Mouse (Mus musculus) forebrain, postnatal 0 days (tissue): ENCODE results near the gene Nat8f2. TPM values are rescaled to one million over a fixed set of nuclear protein-coding genes. Genes with fewer than 3 reads are reported as not detected.
A peak's percentile ranks its signal among the peaks of the same experiment; 100 is the strongest.
"Not testable (repeated sequence)": the region's sequence is repeated elsewhere in the genome, so short reads cannot be mapped to it uniquely, and the experiment has no call there.

Experiments
- ATAC-seq: fragments of 200-750 bp; cut with Nextera tagmentation; 2 replicates; pipeline ENCODE4 v1.8.0; 2017; ENCODE audit warnings: mild to moderate bottlenecking, moderate library complexity
- DNase-seq: peaks from one replicate; pipeline ENCODE4 v3.0.0-alpha.2; 2015
- H3K27ac ChIP-seq: fragments of 300-500 bp; sonication (generic); 2 replicates; pipeline ENCODE4 v1.5.1; 2014; ENCODE audit warnings: low read depth, mild to moderate bottlenecking, antibody characterized with exemption, low read length, moderate library complexity, mixed read lengths
- H3K27me3 ChIP-seq: fragments of 300-500 bp; sonication (generic); 2 replicates; pipeline ENCODE4 v1.6.1; 2014; ENCODE audit warnings: mild to moderate bottlenecking, low read length, mixed read lengths; ENCODE audit not compliant: insufficient read depth
- H3K36me3 ChIP-seq: fragments of 300-500 bp; sonication (generic); 2 replicates; pipeline ENCODE4 v1.6.1; 2014; ENCODE audit warnings: mild to moderate bottlenecking, moderate library complexity; ENCODE audit not compliant: insufficient read depth
- H3K4me1 ChIP-seq: fragments of 300-500 bp; sonication (generic); 2 replicates; pipeline ENCODE4 v1.6.1; 2014; ENCODE audit warnings: antibody characterized with exemption; ENCODE audit not compliant: insufficient read depth
- H3K4me2 ChIP-seq: fragments of 300-500 bp; sonication (generic); 2 replicates; pipeline ENCODE4 v1.6.1; 2014; ENCODE audit warnings: low read depth, mild to moderate bottlenecking, moderate library complexity
- H3K4me3 ChIP-seq: fragments of 300-500 bp; sonication (generic); 2 replicates; pipeline ENCODE4 v1.5.1; 2014; ENCODE audit warnings: low read depth, low read length, mixed read lengths
- H3K9ac ChIP-seq: fragments of 300-500 bp; sonication (generic); 2 replicates; pipeline ENCODE4 v1.6.1; 2014; ENCODE audit warnings: mild to moderate bottlenecking
- H3K9me3 ChIP-seq: fragments of 300-500 bp; sonication (generic); 2 replicates; pipeline ENCODE4 v1.6.1; 2016; ENCODE audit warnings: low read length
- CTCF ChIP-seq: sonication (generic); IDR thresholded peaks from 2 replicates; pipeline ENCODE4 v1.5.1; 2016; ENCODE audit warnings: antibody characterized with exemption, control low read depth, low read depth
- WGBS: fragments of 180-500 bp; shearing (Covaris S2); extraction: QIAGEN DNeasy Blood & Tissue Kit; methylation state at CpG from one replicate; pipeline ENCODE4 v1.1.7; 2014; 5-methylcytosine and 5-hydroxymethylcytosine counted together
- polyA plus RNA-seq: library from polyadenylated mRNA; unstranded; fragments of >200 nt; fragmentation: Nextera tagmentation; extraction: Ambion mirVana; gene quantifications from 2 replicates; pipeline ENCODE4 v1.2.1, GENCODE M21; 2015
- total RNA-seq: library from RNA; depleted of rRNA; stranded (reverse); fragments of >200 nt; gene quantifications from 2 replicates; pipeline ENCODE4 v1.2.3, GENCODE M21; 2014

Gene Nat8f2
- total and polyA plus RNA-seq, 2 experiments from 2014 or later: not detected

DNA sequence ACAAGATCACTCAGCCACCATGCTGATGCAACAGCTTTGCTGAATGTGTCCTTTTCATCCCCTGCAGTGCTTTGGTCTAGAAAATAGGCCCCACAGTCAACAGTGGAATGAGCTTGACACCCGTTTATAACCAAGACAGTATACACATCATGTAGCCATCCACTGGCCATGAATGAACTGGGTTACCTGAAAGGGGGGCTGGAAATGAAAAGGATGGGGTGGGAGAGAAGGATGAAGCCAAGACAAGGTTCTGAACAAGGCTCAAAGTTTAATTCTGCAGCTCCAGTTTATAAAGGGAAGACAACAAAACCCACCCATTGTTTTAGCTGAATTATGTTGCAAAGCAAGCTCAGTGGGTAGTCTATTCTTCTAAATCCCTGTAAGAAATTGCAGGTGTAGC lies 15.4 kb upstream of the Nat8f2 start:
- 87% methylated on average over 1 of the region's 1 CpGs for WGBS
- ATAC-seq: no peak
- no peak for TF ChIP-seq CTCF
- H3K4me3 ChIP-seq: no peak overlapping the region
- no peaks in the 10 kb centered on the region for H3K36me3 ChIP-seq
- no peaks in the 10 kb centered on the region for H3K27me3 ChIP-seq
- H3K9me3 ChIP-seq: 0 out of 2 replicates have a peak, but pooled peaks cover 8% of the 10 kb centered on the region
- H3K27ac ChIP-seq: no peak overlapping the region
- no peak for DNase-seq
- H3K4me2 ChIP-seq: no peak overlapping the region
- H3K9ac ChIP-seq: no peak overlapping the region
- H3K4me1 ChIP-seq: no peaks in the 10 kb centered on the region

DNA sequence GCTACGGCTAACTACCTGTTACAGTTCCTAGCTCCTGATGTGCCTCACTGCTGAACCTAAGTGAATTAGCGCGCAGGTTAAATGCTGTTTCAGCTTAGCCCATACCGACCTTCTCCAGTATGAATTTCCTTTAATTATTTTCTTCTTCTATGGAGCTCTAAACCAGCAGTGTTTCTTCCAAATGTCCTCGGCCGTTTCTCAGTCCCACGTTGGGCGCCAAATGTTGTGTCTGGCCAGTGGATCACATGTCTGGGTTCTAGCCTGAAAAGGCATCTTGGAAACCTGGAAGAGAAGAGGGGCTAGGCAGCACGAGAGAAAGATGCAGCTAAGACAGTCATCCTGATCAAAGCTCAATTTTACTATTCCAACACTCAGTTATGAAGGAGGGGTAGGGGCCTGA lies 14.3 kb upstream of the Nat8f2 start:
- DNase-seq: not testable (repeated sequence)
- WGBS: 94% methylated on average over 9 of the region's 9 CpGs

DNA sequence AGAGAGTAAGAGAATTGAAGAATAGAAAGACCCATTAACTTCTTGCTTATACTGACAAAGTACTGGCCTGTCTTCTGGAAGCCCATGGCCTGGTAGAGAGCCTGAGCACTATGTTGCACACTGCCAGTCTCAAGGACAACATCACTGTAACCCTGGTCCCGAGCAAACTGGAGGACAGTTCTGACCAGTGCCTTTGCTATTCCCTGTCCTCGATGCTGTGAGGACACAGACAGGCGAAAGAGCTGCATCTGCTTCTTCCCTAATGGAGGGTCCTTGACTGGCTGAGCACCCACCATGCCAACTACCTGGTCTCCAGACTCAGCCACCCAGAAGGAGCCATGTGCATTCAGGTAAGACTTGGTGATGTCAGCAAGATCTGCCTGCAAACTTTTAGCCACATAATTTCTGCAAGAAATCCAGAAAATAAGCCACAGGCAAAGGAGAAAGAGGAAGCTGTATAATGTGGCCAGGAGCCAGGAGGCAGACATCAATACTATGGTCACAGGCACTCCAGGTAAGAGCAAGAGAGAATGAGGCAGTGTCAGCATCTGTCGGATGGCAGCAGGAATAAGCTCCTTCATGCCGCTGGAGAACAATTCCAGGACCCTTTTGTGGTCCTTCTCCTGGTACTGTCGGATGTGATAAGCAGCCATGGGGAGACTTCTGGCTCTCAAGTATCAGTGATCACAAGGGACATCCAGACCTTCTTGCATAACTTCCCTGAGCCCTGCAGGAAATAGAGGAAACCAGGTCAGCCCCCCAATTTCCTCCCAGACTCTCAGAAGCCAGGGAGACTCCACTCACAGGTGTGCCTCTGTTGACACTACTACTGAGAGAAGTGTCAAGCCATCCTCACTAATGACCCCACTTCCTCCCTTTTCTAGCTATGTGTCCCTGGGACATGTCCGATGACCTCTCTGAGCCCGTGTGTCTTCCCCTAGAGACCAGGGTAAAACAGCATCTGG lies 950 bp downstream of the Nat8f2 start:
- Histone ChIP-seq H3K4me2 (no peak overlapping the region), H3K4me3 (no peak overlapping the region), H3K4me1 (no peaks in the 10 kb centered on the region), H3K27me3 (no peaks in the 10 kb centered on the region), H3K9me3 (no peaks in the 10 kb centered on the region), H3K36me3 (no peaks in the 10 kb centered on the region), H3K9ac (no peak overlapping the region), H3K27ac (no peak overlapping the region)
- TF ChIP-seq CTCF: no peak
- 88% methylated on average over 8 of the region's 8 CpGs for WGBS
- ATAC-seq: no peak
- no peak for DNase-seq

More for the DNA sequence above, 14.3 kb upstream of the Nat8f2 start:
- not testable (repeated sequence) for H3K4me2 ChIP-seq, ATAC-seq, H3K4me1 ChIP-seq, H3K9me3 ChIP-seq, H3K9ac ChIP-seq, H3K27ac ChIP-seq, H3K27me3 ChIP-seq, H3K4me3 ChIP-seq, H3K36me3 ChIP-seq

DNA sequence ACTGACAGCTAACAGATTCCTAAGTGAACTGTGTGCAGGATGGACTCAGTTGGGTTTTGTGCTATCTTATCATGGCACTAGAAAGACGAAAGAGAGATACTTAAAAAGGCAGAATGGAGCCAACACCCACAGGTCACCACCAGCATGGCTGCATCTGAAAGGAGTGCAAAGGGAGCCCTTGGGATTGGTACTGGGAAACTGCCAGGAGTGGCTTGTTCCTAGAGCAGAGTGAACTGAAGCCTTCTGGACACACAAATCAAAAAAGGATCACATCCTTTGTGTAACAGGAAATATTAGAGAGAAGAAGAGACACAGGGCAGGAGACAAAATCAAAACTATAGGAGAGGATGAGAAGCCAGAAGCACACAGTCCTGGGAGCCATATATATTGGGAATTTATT lies 2.0 kb downstream of the Nat8f2 start:
- not testable (repeated sequence) for H3K27me3 ChIP-seq, H3K36me3 ChIP-seq, H3K4me2 ChIP-seq, H3K27ac ChIP-seq, H3K9me3 ChIP-seq, H3K4me1 ChIP-seq, ATAC-seq, H3K9ac ChIP-seq, H3K4me3 ChIP-seq, DNase-seq
- 58% methylated on average over 1 of the region's 1 CpGs for WGBS

DNA sequence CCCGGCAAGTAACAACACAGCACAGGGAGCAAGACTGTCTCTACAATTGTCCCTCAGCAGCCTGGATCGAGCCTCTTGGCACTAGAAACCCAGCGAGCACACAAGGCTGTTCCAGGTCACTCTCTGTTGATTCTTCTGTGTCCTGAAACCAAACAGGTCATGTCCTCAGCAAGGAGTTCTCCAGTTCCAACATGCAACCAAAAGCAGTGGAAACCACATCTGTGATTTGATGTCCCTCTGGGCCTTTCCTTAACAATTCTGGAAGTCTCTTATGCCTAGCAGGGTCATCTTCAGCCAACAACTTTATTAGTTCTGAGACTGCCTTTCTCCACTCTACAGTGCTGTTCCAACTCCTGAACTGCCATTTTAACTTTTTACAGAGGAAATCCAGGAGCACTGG lies 2.8 kb downstream of the Nat8f2 start:
- not testable (repeated sequence) for H3K27ac ChIP-seq, H3K4me2 ChIP-seq, H3K9me3 ChIP-seq, H3K27me3 ChIP-seq, ATAC-seq, H3K4me1 ChIP-seq, H3K4me3 ChIP-seq, DNase-seq, H3K36me3 ChIP-seq, H3K9ac ChIP-seq
- 79% methylated on average over 3 of the region's 3 CpGs for WGBS

DNA sequence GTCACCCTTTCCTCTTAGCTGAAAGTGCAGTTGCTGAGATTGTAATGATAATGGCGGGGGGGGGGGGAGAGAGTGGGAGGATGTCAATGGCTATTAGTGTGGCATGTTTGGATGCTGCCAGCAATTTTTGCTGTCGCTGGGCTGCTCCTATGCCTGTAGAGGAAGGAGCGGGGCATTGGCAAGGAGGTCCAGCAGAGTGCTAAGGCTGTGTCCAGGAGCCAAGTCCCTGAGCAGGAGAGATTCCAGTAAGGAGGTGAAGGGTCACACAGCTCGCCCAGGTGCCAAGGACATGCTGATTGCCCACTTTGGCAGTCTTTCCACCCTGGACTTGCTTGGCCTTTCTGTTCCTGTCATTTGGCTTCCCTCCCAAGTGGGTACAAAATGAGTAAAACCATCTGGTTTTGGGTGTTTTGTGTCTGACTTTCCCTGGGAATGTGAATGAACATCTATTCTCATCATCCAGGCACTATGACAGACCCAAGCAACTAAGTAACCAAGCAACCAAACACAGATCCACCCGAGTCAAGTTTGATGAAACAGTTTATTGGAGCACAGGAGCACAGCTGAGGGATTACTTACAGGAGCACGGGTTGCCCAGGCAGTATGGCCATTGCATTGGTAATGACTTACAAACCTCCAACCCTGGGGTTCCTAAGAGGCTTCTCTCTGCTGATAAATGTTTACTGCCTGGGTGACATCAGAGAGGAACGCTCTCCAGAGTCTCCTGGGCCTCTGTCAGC lies 3.9 kb downstream of the Nat8f2 start:
- WGBS: 69% methylated on average over 6 of the region's 7 CpGs
- H3K27me3 ChIP-seq, H3K9me3 ChIP-seq, H3K36me3 ChIP-seq, H3K27ac ChIP-seq, H3K4me1 ChIP-seq, H3K9ac ChIP-seq, DNase-seq, H3K4me2 ChIP-seq, H3K4me3 ChIP-seq: not testable (repeated sequence)
- peak; percentile 29; the same call in 1 of the 2 replicates for ATAC-seq

DNA sequence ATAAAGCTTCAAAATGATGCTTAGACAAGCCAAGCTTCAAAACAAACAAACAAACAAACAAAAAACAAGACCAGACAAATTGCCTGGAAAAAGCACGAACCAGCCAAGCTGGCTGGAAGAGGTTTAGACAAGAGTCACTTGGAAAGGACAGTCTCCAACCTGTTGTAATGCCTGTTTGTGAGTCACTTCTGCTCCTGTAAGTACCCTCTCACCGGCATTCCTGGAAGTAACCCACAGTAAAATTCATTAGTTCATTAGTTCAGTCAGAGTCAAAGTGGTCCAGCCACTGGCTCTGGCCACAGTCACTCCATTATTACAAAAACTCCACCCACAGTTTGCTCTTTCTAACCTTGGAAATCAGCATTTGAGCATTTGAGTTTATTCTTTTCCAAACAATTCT lies 5.1 kb downstream of the Nat8f2 start:
- Histone ChIP-seq H3K9me3 (no peaks in the 10 kb centered on the region), H3K27ac (no peak overlapping the region), H3K27me3 (no peaks in the 10 kb centered on the region), H3K4me2 (no peak overlapping the region), H3K36me3 (no peaks in the 10 kb centered on the region), H3K9ac (no peak overlapping the region), H3K4me3 (no peak overlapping the region), H3K4me1 (no peaks in the 10 kb centered on the region)
- DNase-seq (no peak), ATAC-seq (no peak)
- 87% methylated on average over 2 of the region's 2 CpGs for WGBS
- no peak for TF ChIP-seq CTCF
